Mouse (Mus musculus) ES-E14 (cell line): ENCODE measurements at regions not wholly inside any gene's neighbourhood (a gene's known extent, or its start where the extent isn't known, plus 50 kb on each side); places are given as distances from the start of the nearest gene placed in this dataset.
A peak's percentile ranks its signal among the peaks of the same experiment; 100 is the strongest.

Source experiments
- DNase-seq: peaks from one replicate; pipeline ENCODE4 v3.0.0-alpha.2; 2013; ENCODE audit warnings: low read depth, low spot score
- H3K27ac ChIP-seq: 2 replicates; pipeline ENCODE4 v1.5.1; 2012; ENCODE audit warnings: low read depth, mild to moderate bottlenecking, low read length, moderate library complexity, mixed read lengths; ENCODE audit not compliant: poor library complexity, insufficient read depth, severe bottlenecking
- H3K36me3 ChIP-seq: 2 replicates; pipeline ENCODE4 v1.6.1; 2012; ENCODE audit warnings: mild to moderate bottlenecking, low read length, moderate library complexity, mixed read lengths; ENCODE audit not compliant: control insufficient read depth, poor library complexity, insufficient read depth, severe bottlenecking
- H3K4me1 ChIP-seq, 2 experiments: fragments of 150-350 bp in 1 of 2; sonication (generic) in 1 of 2; 2 replicates each; pipeline ENCODE4 v1.6.1; 2012; ENCODE audit warnings: low read length in 2 of 2, mild to moderate bottlenecking in 1 of 2, mixed read lengths in 1 of 2; ENCODE audit not compliant: control insufficient read depth in 2 of 2, insufficient read depth in 2 of 2, poor library complexity in 1 of 2
- H3K4me3 ChIP-seq, 2 experiments: fragments of 150-350 bp in 1 of 2; sonication (generic) in 1 of 2; 2 replicates each; pipeline ENCODE4 v1.5.1; 2012; ENCODE audit warnings: low read length in 2 of 2, low read depth in 1 of 2, mild to moderate bottlenecking in 1 of 2, mixed read lengths in 1 of 2; ENCODE audit not compliant: insufficient read depth in 1 of 2, poor library complexity in 1 of 2, severe bottlenecking in 1 of 2
- H3K9ac ChIP-seq: 2 replicates; pipeline ENCODE4 v1.6.1; 2012; ENCODE audit warnings: low read depth, mild to moderate bottlenecking, low read length, mixed read lengths; ENCODE audit not compliant: poor library complexity, insufficient read depth, severe bottlenecking
- H3K9me3 ChIP-seq: fragments of 150-350 bp; sonication (generic); 2 replicates; pipeline ENCODE4 v1.6.1; 2012; ENCODE audit warnings: low read depth, mild to moderate bottlenecking, low read length; ENCODE audit not compliant: control insufficient read depth, insufficient read depth
- CHD2 ChIP-seq: IDR thresholded peaks from 2 replicates; pipeline ENCODE4 v1.6.1; 2014; ENCODE audit warnings: mild to moderate bottlenecking, low read depth, low read length, inconsistent platforms
- HCFC1 ChIP-seq: IDR thresholded peaks from 2 replicates; pipeline ENCODE4 v1.6.1; 2012; ENCODE audit warnings: low read length, inconsistent platforms, borderline replicate concordance; ENCODE audit not compliant: insufficient read depth
- MAFK ChIP-seq: IDR thresholded peaks from 2 replicates; pipeline ENCODE4 v1.6.1; 2014; ENCODE audit warnings: mild to moderate bottlenecking, low read depth, low read length, inconsistent platforms; ENCODE audit not compliant: insufficient read depth
- ZC3H11A ChIP-seq: IDR thresholded peaks from 2 replicates; pipeline ENCODE4 v1.6.1; 2012; ENCODE audit warnings: low read depth, mild to moderate bottlenecking, inconsistent platforms, low read length, borderline replicate concordance
- ZNF384 ChIP-seq: IDR thresholded peaks from 2 replicates; pipeline ENCODE4 v1.6.1; 2012; ENCODE audit warnings: low read depth, low read length, inconsistent platforms
- in situ Hi-C, 2 experiments: fragments of 600-800 bp; cut with MboI; formaldehyde crosslinking; loops; one replicate each; pipeline ENCODE4 v1.15.1; 2025; ENCODE audit warnings: low sequenced_read_pairs in 2 of 2, inconsistent platforms in 1 of 2; ENCODE audit not compliant: unreplicated experiment in 2 of 2

- Histone ChIP-seq H3K4me3 (no peak overlapping the region), H3K9ac (no peak overlapping the region), H3K4me1 (no peaks in the 10 kb centered on the region), H3K36me3 (no peaks in the 10 kb centered on the region), H3K27ac (no peak overlapping the region), H3K9me3 (no peaks in the 10 kb centered on the region)
- TF ChIP-seq CHD2 (no peak), ZC3H11A (peak; percentile 69; the same call in 1 of the 2 replicates)
- DNase-seq, result peak; percentile 75
- in situ Hi-C loops, result no loop called here
Observed at GRCm38 (mm10) chr17:82857199-82858147, 357.6 kb upstream of the Pkdcc start.

GRCm38 (mm10) chr17:82860391-82860790, 354.7 kb upstream of the Pkdcc start:
- no peak overlapping the region for H3K4me3 ChIP-seq
- no peak overlapping the region for H3K9ac ChIP-seq
- no peaks in the 10 kb centered on the region for H3K4me1 ChIP-seq
- H3K36me3 ChIP-seq, result no peaks in the 10 kb centered on the region
- DNase-seq, result no peak
- no peaks in the 10 kb centered on the region for H3K9me3 ChIP-seq
- no peak for TF ChIP-seq HCFC1
- TF ChIP-seq ZC3H11A, result no peak
- TF ChIP-seq CHD2, result no peak
- in situ Hi-C loops, result no loop called here
- no peak overlapping the region for H3K27ac ChIP-seq

GRCm38 (mm10) chr17:82860966-82861365, 354.1 kb upstream of the Pkdcc start:
- no peak overlapping the region for H3K27ac ChIP-seq
- no peak overlapping the region for H3K9ac ChIP-seq
- no peaks in the 10 kb centered on the region for H3K36me3 ChIP-seq
- H3K9me3 ChIP-seq, result no peaks in the 10 kb centered on the region
- no peak for DNase-seq
- TF ChIP-seq CHD2 (no peak), ZNF384 (no peak), HCFC1 (no peak), MAFK (no peak), ZC3H11A (no peak)
- no peak overlapping the region for H3K4me3 ChIP-seq
- H3K4me1 ChIP-seq, result no peaks in the 10 kb centered on the region
- in situ Hi-C loops, result no loop called here

GRCm38 (mm10) chr17:82877131-82877530, 338.0 kb upstream of the Pkdcc start:
- in situ Hi-C loops, result no loop called here
- Histone ChIP-seq H3K36me3 (no peaks in the 10 kb centered on the region), H3K9ac (no peak overlapping the region), H3K27ac (no peak overlapping the region), H3K4me1 (no peaks in the 10 kb centered on the region), H3K9me3 (no peaks in the 10 kb centered on the region), H3K4me3 (no peak overlapping the region)
- DNase-seq, result no peak
- TF ChIP-seq ZNF384 (no peak), CHD2 (no peak)

- Histone ChIP-seq H3K4me3 (no peak overlapping the region), H3K36me3 (no peaks in the 10 kb centered on the region), H3K9ac (no peak overlapping the region), H3K4me1 (no peaks in the 10 kb centered on the region), H3K9me3 (no peaks in the 10 kb centered on the region), H3K27ac (no peak overlapping the region)
- TF ChIP-seq ZC3H11A (no peak), ZNF384 (no peak), HCFC1 (no peak), CHD2 (no peak), MAFK (no peak)
- in situ Hi-C loops, result no loop called here
- no peak for DNase-seq
Observed at GRCm38 (mm10) chr17:82900602-82901001, 314.5 kb upstream of the Pkdcc start.
